Mouse (Mus musculus) kidney, embryonic 15.5 days (tissue): ENCODE results near the gene Kl. TPM values are rescaled to one million over a fixed set of nuclear protein-coding genes. Genes with fewer than 3 reads are reported as not detected.

Experiments used
- ATAC-seq: fragments of 200-750 bp; cut with Nextera tagmentation; replicated peaks from 2 replicates; pipeline ENCODE4 v1.8.0; 2017; ENCODE audit warnings: moderate TSS enrichment; ENCODE audit not compliant: low FRiP score
- H3K27ac ChIP-seq: fragments of 300-500 bp; sonication (generic); 2 replicates; pipeline ENCODE4 v1.5.1; 2015; ENCODE audit warnings: mild to moderate bottlenecking, inconsistent platforms
- H3K27me3 ChIP-seq: fragments of 300-500 bp; sonication (generic); 2 replicates; pipeline ENCODE4 v1.6.1; 2015; ENCODE audit warnings: inconsistent platforms
- H3K36me3 ChIP-seq: fragments of 300-500 bp; sonication (generic); 2 replicates; pipeline ENCODE4 v1.6.1; 2015; ENCODE audit warnings: inconsistent platforms
- H3K4me1 ChIP-seq: fragments of 300-500 bp; sonication (generic); 2 replicates; pipeline ENCODE4 v1.6.1; 2015; ENCODE audit warnings: inconsistent platforms
- H3K4me2 ChIP-seq: fragments of 300-500 bp; sonication (generic); 2 replicates; pipeline ENCODE4 v1.6.1; 2015; ENCODE audit warnings: moderate library complexity, mild to moderate bottlenecking, inconsistent platforms
- H3K4me3 ChIP-seq: fragments of 300-500 bp; sonication (generic); replicated peaks from 2 replicates; pipeline ENCODE4 v1.5.1; 2015; ENCODE audit warnings: mild to moderate bottlenecking, inconsistent platforms
- H3K9ac ChIP-seq: fragments of 300-500 bp; sonication (generic); 2 replicates; pipeline ENCODE4 v1.6.1; 2015; ENCODE audit warnings: mild to moderate bottlenecking, inconsistent platforms
- H3K9me3 ChIP-seq: fragments of 300-500 bp; sonication (generic); replicated peaks from 2 replicates; pipeline ENCODE4 v1.6.1; 2016; ENCODE audit warnings: inconsistent platforms
- WGBS: fragments of 180-500 bp; shearing (Covaris S2); methylation state at CpG from one replicate; pipeline ENCODE4 v1.1.7; 2015; ENCODE audit warnings: mixed read lengths; 5-methylcytosine and 5-hydroxymethylcytosine counted together
- polyA plus RNA-seq: library from polyadenylated mRNA; unstranded; fragments of >200 nt; fragmentation: Nextera tagmentation; extraction: Ambion mirVana; gene quantifications from 2 replicates; pipeline ENCODE4 v1.2.1, GENCODE M21; 2015

The Kl gene
- polyA plus RNA-seq, 1 experiment from 2014 or later: 12.3 TPM

DNA sequence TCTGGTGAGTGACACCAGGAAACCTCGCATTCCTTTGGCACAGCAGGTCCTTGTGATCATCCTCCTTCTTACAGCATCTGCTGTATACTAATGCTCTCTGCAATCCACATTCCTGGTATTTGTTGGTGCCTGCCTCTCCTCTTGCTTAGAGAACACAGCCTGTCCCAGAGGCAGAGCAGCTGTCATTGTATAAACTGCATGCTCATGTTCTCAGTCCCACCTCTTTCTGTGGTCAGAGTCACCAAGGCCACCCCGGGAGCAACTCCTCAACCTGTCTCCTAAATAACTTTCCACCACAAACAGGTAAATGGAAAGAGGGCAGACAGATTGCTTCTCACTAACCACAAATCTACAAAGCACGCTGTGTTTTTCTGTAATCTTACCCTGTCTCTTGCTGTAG lies 18.1 kb downstream of the Kl start:
- H3K9ac ChIP-seq: no peak overlapping the region
- no peak overlapping the region for H3K4me3 ChIP-seq
- no peak for ATAC-seq
- H3K27ac ChIP-seq: no peak overlapping the region
- no peaks in the 10 kb centered on the region; the same call in 1 of the 2 replicates for H3K9me3 ChIP-seq
- no peak overlapping the region for H3K4me2 ChIP-seq
- WGBS: 36% methylated on average over 3 of the region's 3 CpGs
- H3K36me3 ChIP-seq: no peaks in the 10 kb centered on the region
- 0 out of 2 replicates have a peak, but pooled peaks cover 2% of the 10 kb centered on the region for H3K4me1 ChIP-seq
- H3K27me3 ChIP-seq: no peaks in the 10 kb centered on the region

DNA sequence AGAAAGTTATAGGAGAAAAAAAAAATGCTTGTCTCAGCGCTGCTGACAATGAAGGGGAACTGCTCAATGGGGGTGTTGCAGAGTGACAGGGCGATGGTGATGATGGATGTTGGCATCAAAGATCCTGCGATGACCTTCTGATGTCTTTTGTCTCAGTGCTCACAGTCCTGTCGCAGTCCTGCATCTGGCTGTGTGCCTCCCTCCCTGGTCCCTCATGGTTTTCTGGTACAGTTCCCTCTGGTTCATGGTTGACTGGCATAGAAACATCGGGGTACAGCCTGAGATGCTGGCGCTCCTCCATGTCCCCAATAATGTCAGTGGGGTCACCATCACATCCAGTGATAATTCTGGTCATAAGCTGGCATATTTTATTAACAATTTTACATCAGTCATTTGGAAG lies 18.7 kb downstream of the Kl start:
- Histone ChIP-seq H3K9me3 (no peaks in the 10 kb centered on the region; the same call in 1 of the 2 replicates), H3K4me1 (0 out of 2 replicates have a peak, but pooled peaks cover 2% of the 10 kb centered on the region), H3K27ac (no peak overlapping the region), H3K9ac (no peak overlapping the region), H3K4me2 (no peak overlapping the region), H3K27me3 (no peaks in the 10 kb centered on the region), H3K4me3 (no peak overlapping the region), H3K36me3 (no peaks in the 10 kb centered on the region)
- 74% methylated on average over 6 of the region's 6 CpGs for WGBS
- no peak for ATAC-seq

DNA sequence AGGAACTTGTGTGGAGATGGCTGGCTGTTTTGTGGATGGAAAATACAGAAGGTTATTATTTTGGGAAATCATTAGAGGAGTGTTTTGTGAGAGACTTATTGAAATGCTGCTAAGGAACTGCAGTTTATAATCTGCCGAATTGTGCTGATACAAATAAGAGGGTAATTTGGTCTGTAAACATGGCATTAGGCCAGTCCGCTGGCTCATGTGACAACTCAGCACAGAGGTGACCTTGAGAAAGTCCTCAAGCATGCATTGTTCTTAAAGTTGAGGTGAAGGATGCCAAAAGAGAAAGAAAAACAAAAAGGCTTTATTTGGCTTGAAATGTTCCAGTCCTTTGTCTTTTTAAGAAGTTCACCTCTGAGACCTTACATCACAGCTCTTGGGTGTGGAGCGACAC lies 21.8 kb downstream of the Kl start:
- Histone ChIP-seq H3K27me3 (no peaks in the 10 kb centered on the region), H3K27ac (no peak overlapping the region), H3K36me3 (no peaks in the 10 kb centered on the region), H3K4me2 (no peak overlapping the region), H3K9me3 (no peaks in the 10 kb centered on the region), H3K9ac (no peak overlapping the region), H3K4me3 (no peak overlapping the region), H3K4me1 (0 out of 2 replicates have a peak, but pooled peaks cover 2% of the 10 kb centered on the region)
- no peak for ATAC-seq
- 78% methylated on average over 3 of the region's 3 CpGs for WGBS

- H3K27ac ChIP-seq: no peak overlapping the region
- H3K9me3 ChIP-seq: no peaks in the 10 kb centered on the region
- 44% methylated on average over 14 of the region's 14 CpGs for WGBS
- 0 out of 2 replicates have a peak, but pooled peaks cover 3% of the 10 kb centered on the region for H3K36me3 ChIP-seq
- ATAC-seq: no peak
- no peak overlapping the region for H3K4me2 ChIP-seq
- no peak overlapping the region for H3K9ac ChIP-seq
- no peaks in the 10 kb centered on the region for H3K27me3 ChIP-seq
- H3K4me1 ChIP-seq: no peaks in the 10 kb centered on the region
- no peak overlapping the region for H3K4me3 ChIP-seq
These were observed 25.1 kb downstream of the Kl start for GRCm38 (mm10) chr5:150977383-150977958.

GRCm38 (mm10) chr5:150979341-150980136 lies 27.1 kb downstream of the Kl start:
- H3K27ac ChIP-seq: no peak overlapping the region
- no peak overlapping the region for H3K4me2 ChIP-seq
- no peak overlapping the region for H3K4me3 ChIP-seq
- H3K9me3 ChIP-seq: no peaks in the 10 kb centered on the region
- no peak overlapping the region for H3K9ac ChIP-seq
- WGBS: 80% methylated on average over 5 of the region's 5 CpGs
- H3K27me3 ChIP-seq: no peaks in the 10 kb centered on the region
- no peaks in the 10 kb centered on the region for H3K4me1 ChIP-seq
- no peak for ATAC-seq
- 0 out of 2 replicates have a peak, but pooled peaks cover 3% of the 10 kb centered on the region for H3K36me3 ChIP-seq

DNA sequence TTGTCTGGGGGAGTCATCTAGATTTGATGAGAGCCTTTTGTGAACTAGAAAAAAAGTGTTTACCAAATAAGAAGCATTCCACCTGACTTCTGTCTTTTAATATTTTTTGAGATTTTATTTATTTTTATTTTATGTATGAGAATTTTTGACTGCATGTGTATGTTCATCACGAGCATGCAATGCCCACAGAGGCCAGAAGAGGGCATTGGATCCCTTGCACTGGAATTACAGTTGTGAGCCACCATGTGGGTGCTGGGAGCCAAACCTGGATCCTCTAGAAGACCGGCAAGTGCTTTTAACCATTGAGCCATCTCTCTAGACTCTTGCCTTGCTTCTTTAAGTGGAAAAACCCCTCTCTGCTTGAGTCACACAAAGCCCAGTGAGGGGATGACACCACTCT lies 29.7 kb downstream of the Kl start:
- ATAC-seq: no peak
- no peaks in the 10 kb centered on the region for H3K4me1 ChIP-seq

DNA sequence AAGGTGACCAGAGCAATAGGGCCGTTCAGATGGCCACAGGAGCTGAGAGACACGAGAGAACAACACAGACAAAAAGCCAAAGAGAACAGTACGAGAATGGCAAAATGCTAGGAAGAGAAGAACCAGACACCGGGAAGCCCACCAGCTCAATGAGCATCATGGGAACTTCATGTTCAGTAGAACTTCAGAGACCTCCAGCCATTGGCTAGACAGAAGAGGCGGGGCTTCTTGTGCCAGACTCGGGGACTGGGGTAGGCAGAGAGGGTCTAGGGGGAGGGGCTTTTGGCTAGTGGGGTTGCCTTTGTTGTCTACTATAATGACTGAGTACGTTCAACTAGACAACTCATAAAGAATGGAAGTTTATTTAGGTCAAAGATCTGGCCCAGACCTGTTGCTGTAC lies 41.7 kb downstream of the Kl start:
- Histone ChIP-seq H3K4me1 (no peaks in the 10 kb centered on the region), H3K27ac (no peak overlapping the region), H3K9me3 (no peaks in the 10 kb centered on the region), H3K4me3 (no peak overlapping the region), H3K9ac (no peak overlapping the region), H3K36me3 (no peaks in the 10 kb centered on the region), H3K27me3 (no peaks in the 10 kb centered on the region), H3K4me2 (no peak overlapping the region)
- WGBS: 93% methylated on average over 7 of the region's 7 CpGs
- ATAC-seq: no peak

More for the DNA sequence above, 29.7 kb downstream of the Kl start:
- H3K27me3 ChIP-seq: no peaks in the 10 kb centered on the region
- no peak overlapping the region for H3K27ac ChIP-seq
- no peak overlapping the region for H3K9ac ChIP-seq
- H3K4me2 ChIP-seq: no peak overlapping the region
- no peaks in the 10 kb centered on the region for H3K9me3 ChIP-seq
- 92% methylated on average over 2 of the region's 2 CpGs for WGBS
- 0 out of 2 replicates have a peak, but pooled peaks cover 3% of the 10 kb centered on the region for H3K36me3 ChIP-seq
- no peak overlapping the region for H3K4me3 ChIP-seq

DNA sequence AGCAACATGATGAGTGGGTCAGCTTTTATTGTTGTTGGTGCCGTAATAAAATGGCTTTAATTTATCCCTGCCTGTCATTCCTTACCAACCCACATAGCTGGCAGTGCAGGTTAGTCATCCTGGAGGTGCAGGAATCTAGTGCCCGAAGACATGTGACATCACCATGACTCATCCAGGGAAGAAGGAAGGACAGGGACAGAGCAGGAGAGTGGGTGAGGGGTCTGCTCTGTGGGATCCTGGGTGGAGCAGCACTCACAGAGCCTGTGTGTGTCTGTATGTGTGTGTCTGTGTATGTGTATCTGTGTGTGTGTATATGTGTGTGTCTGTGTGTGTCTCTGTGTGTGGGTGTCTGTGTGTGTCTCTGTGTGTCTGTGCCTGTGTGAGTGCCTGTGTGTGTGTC lies 44.2 kb downstream of the Kl start:
- Histone ChIP-seq H3K27me3 (no peaks in the 10 kb centered on the region), H3K9ac (no peak overlapping the region), H3K4me2 (no peak overlapping the region), H3K36me3 (no peaks in the 10 kb centered on the region), H3K9me3 (no peaks in the 10 kb centered on the region), H3K4me1 (no peaks in the 10 kb centered on the region), H3K4me3 (no peak overlapping the region), H3K27ac (no peak overlapping the region)
- WGBS: 59% methylated on average over 2 of the region's 2 CpGs
- ATAC-seq: no peak; the same call in 1 of the 2 replicates

- 94% methylated on average over 7 of the region's 7 CpGs for WGBS
- no peak overlapping the region for H3K4me2 ChIP-seq
- H3K27ac ChIP-seq: no peak overlapping the region
- no peak for ATAC-seq
- H3K4me1 ChIP-seq: no peaks in the 10 kb centered on the region
- H3K9me3 ChIP-seq: no peaks in the 10 kb centered on the region
- H3K27me3 ChIP-seq: no peaks in the 10 kb centered on the region
- H3K36me3 ChIP-seq: no peaks in the 10 kb centered on the region
- no peak overlapping the region for H3K4me3 ChIP-seq
- no peak overlapping the region for H3K9ac ChIP-seq
These were observed 48.7 kb downstream of the Kl start for GRCm38 (mm10) chr5:151001111-151001510.

- no peak overlapping the region for H3K4me2 ChIP-seq
- no peak overlapping the region for H3K4me3 ChIP-seq
- no peak overlapping the region for H3K27ac ChIP-seq
- H3K9ac ChIP-seq: no peak overlapping the region
- no peaks in the 10 kb centered on the region for H3K4me1 ChIP-seq
- no peaks in the 10 kb centered on the region for H3K27me3 ChIP-seq
- no peak for ATAC-seq
- WGBS: 96% methylated on average over 4 of the region's 4 CpGs
- H3K9me3 ChIP-seq: no peaks in the 10 kb centered on the region
- no peaks in the 10 kb centered on the region for H3K36me3 ChIP-seq
These were observed 49.6 kb downstream of the Kl start for GRCm38 (mm10) chr5:151002051-151002450.

- ATAC-seq: no peak
- H3K4me3 ChIP-seq: no peak overlapping the region
- no peaks in the 10 kb centered on the region for H3K4me1 ChIP-seq
- no peaks in the 10 kb centered on the region for H3K9me3 ChIP-seq
- H3K27ac ChIP-seq: no peak overlapping the region
- no peaks in the 10 kb centered on the region for H3K36me3 ChIP-seq
- no peaks in the 10 kb centered on the region for H3K27me3 ChIP-seq
- no peak overlapping the region for H3K4me2 ChIP-seq
- no peak overlapping the region for H3K9ac ChIP-seq
- 75% methylated on average over 1 of the region's 1 CpGs for WGBS
These were observed 51.9 kb downstream of the Kl start for GRCm38 (mm10) chr5:151004216-151004755.

- Histone ChIP-seq H3K4me3 (no peak overlapping the region), H3K4me1 (peaks cover 6% of the 10 kb centered on the region), H3K9ac (no peak overlapping the region), H3K9me3 (no peaks in the 10 kb centered on the region), H3K4me2 (no peak overlapping the region), H3K27ac (no peak overlapping the region), H3K36me3 (no peaks in the 10 kb centered on the region), H3K27me3 (no peaks in the 10 kb centered on the region)
- ATAC-seq: no peak
- 80% methylated on average over 5 of the region's 5 CpGs for WGBS
These were observed 66.0 kb downstream of the Kl start for GRCm38 (mm10) chr5:151018450-151018849.
